Mouse (Mus musculus) liver, adult 2 months (tissue): ENCODE results near the gene Ano6. TPM values are rescaled to one million over a fixed set of nuclear protein-coding genes. Genes with fewer than 3 reads are reported as not detected.

Experiments used
- DNase-seq: peaks from one replicate; pipeline ENCODE4 v3.0.0-alpha.2; 2011; ENCODE audit warnings: low read depth, low spot score; ENCODE audit errors: extremely low read depth
- H3K27ac ChIP-seq: fragments of 200-500 bp; replicated peaks from 2 replicates; pipeline ENCODE4 v1.5.1; 2012; ENCODE audit warnings: low read depth, mild to moderate bottlenecking, control low read depth, inconsistent platforms, low read length; ENCODE audit not compliant: insufficient read depth
- H3K27me3 ChIP-seq: fragments of 200-500 bp; 2 replicates; pipeline ENCODE4 v1.6.1; 2012; ENCODE audit warnings: mild to moderate bottlenecking, moderate library complexity, low read length, inconsistent platforms; ENCODE audit not compliant: control insufficient read depth, insufficient read depth
- H3K36me3 ChIP-seq: fragments of 200-500 bp; 2 replicates; pipeline ENCODE4 v1.6.1; 2012; ENCODE audit warnings: low read length, inconsistent platforms; ENCODE audit not compliant: control insufficient read depth, insufficient read depth
- H3K4me1 ChIP-seq: fragments of 200-500 bp; 2 replicates; pipeline ENCODE4 v1.6.1; 2011; ENCODE audit warnings: low read length; ENCODE audit not compliant: control insufficient read depth, insufficient read depth
- H3K4me3 ChIP-seq: fragments of 200-500 bp; 2 replicates; pipeline ENCODE4 v1.5.1; 2011; ENCODE audit warnings: low read depth, mild to moderate bottlenecking, control low read depth, low read length, moderate library complexity; ENCODE audit not compliant: insufficient read depth
- H3K79me2 ChIP-seq: fragments of 200-500 bp; 2 replicates; pipeline ENCODE4 v1.6.1; 2012; ENCODE audit warnings: inconsistent platforms, mild to moderate bottlenecking, low read length, moderate library complexity; ENCODE audit not compliant: control insufficient read depth, insufficient read depth
- H3K9ac ChIP-seq: fragments of 200-500 bp; 2 replicates; pipeline ENCODE4 v1.6.1; 2012; ENCODE audit warnings: low read depth, mild to moderate bottlenecking, control low read depth, inconsistent platforms, low read length
- CTCF ChIP-seq: fragments of 200-500 bp; IDR thresholded peaks from 2 replicates; pipeline ENCODE4 v1.5.1; 2011; ENCODE audit warnings: low read depth, low read length, control low read depth
- POLR2A ChIP-seq: fragments of 200-500 bp; IDR thresholded peaks from 2 replicates; pipeline ENCODE4 v1.6.1; 2011; ENCODE audit warnings: low read length, control low read depth; ENCODE audit not compliant: insufficient read depth; ENCODE audit errors: extremely low read depth
- WGBS: fragments of 180-500 bp; shearing (Covaris S2); methylation state at CpG from one replicate; pipeline ENCODE4 v1.1.7; 2018; 5-methylcytosine and 5-hydroxymethylcytosine counted together
- polyA plus RNA-seq: library from polyadenylated mRNA; depleted of rRNA; stranded (reverse); fragments of >200 nt; gene quantifications from 2 replicates; pipeline ENCODE4 v1.2.3, GENCODE M21; 2012
- total RNA-seq: library from RNA; depleted of rRNA; stranded (reverse); fragments of >200 nt; gene quantifications from 2 replicates; pipeline ENCODE4 v1.2.3, GENCODE M21; 2014

Gene Ano6
- total and polyA plus RNA-seq, 2 experiments: 3.3 to 4.1 TPM

DNA sequence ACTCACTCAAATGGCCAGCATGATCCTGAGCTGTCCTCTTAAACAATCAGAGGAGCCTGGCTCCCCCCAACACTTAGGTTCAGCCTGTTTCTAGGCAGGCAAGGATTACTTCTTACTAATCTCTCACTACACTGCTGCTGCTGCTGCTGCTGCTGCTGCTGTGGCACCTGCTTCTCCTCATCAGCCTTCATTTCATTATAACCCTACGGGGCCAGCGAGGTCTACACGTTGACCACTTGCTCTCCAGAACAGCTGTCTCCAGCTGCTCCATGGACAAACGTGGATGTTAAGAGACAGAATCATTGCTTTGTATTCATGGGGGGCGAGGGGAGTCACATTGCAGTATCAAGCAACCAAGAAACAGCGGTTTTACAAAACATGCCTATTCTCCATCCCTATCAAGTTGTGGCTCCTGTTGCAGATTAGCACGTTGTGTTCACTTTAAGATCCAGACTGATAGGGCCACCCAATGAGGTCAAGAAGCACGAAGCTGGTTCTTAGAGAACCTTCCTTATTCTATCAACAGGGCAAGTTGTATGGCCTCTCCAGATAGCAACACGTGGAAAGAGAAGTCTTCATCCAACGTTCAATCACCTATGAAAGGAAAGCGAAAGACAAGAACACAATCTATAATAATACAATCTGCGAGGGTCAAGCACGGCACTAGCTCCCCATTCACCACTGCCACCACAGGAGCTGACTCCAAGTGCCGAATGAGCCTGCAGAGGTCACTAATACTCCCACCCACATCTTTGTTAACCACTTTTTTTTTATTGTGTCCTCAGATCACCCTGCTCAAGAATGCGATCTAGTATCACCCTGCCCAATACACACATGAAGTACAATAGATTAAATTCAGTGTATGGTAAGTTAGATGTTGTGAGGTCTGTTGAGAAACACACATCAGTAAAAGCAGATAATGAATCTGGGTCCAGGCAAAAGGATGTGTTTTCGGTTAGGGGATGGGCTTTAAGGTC is 43.4 kb upstream of the Ano6 start:
- WGBS: 89% methylated on average over 16 of the region's 16 CpGs
- peaks cover 13% of the 10 kb centered on the region for H3K4me1 ChIP-seq
- H3K36me3 ChIP-seq: no peaks in the 10 kb centered on the region
- no peak overlapping the region for H3K27ac ChIP-seq
- no peak for DNase-seq
- TF ChIP-seq POLR2A (no peak), CTCF (no peak)
- H3K79me2 ChIP-seq: no peaks in the 10 kb centered on the region
- no peak overlapping the region for H3K9ac ChIP-seq
- H3K4me3 ChIP-seq: no peak overlapping the region
- H3K27me3 ChIP-seq: no peaks in the 10 kb centered on the region

DNA sequence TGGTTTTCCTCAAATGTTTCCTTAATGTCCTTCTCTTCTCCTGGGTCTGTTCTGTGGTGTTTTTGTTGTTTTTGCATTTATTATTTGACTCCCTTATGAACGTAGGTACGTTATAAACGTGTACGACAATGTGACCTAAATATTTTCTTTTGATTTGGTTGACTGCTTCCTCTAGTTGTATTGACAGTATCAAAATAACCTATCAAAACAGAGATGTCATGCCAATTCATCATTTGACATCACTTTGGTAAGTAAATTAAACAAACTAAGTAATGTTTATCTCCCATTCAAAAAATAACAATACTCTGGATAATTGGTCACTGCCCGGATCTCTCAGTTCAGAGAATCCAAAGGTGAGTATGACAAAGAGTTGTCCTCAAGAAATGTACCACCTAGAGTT is 41.4 kb upstream of the Ano6 start:
- H3K27ac ChIP-seq: no peak overlapping the region
- H3K9ac ChIP-seq: no peak overlapping the region
- TF ChIP-seq POLR2A (no peak), CTCF (no peak)
- no peaks in the 10 kb centered on the region for H3K36me3 ChIP-seq
- no peaks in the 10 kb centered on the region for H3K79me2 ChIP-seq
- WGBS: 35% methylated on average over 5 of the region's 5 CpGs
- DNase-seq: peak; percentile 62
- H3K4me1 ChIP-seq: peaks cover 5% of the 10 kb centered on the region; the same call in 1 of the 2 replicates
- no peaks in the 10 kb centered on the region for H3K27me3 ChIP-seq
- H3K4me3 ChIP-seq: no peak overlapping the region

GRCm38 (mm10) chr15:95750038-95750437 is 40.6 kb upstream of the Ano6 start:
- TF ChIP-seq POLR2A (no peak), CTCF (no peak)
- no peaks in the 10 kb centered on the region for H3K36me3 ChIP-seq
- H3K79me2 ChIP-seq: no peaks in the 10 kb centered on the region
- 31% methylated on average over 21 of the region's 21 CpGs for WGBS
- H3K4me1 ChIP-seq: peaks cover 5% of the 10 kb centered on the region; the same call in 1 of the 2 replicates
- DNase-seq: peak; percentile 86
- no peaks in the 10 kb centered on the region for H3K27me3 ChIP-seq
- H3K27ac ChIP-seq: peak overlapping the region; percentile 85
- peak overlapping the region; percentile 42; the same call in 1 of the 2 replicates for H3K9ac ChIP-seq
- peak overlapping the region; percentile 13; the same call in 1 of the 2 replicates for H3K4me3 ChIP-seq

DNA sequence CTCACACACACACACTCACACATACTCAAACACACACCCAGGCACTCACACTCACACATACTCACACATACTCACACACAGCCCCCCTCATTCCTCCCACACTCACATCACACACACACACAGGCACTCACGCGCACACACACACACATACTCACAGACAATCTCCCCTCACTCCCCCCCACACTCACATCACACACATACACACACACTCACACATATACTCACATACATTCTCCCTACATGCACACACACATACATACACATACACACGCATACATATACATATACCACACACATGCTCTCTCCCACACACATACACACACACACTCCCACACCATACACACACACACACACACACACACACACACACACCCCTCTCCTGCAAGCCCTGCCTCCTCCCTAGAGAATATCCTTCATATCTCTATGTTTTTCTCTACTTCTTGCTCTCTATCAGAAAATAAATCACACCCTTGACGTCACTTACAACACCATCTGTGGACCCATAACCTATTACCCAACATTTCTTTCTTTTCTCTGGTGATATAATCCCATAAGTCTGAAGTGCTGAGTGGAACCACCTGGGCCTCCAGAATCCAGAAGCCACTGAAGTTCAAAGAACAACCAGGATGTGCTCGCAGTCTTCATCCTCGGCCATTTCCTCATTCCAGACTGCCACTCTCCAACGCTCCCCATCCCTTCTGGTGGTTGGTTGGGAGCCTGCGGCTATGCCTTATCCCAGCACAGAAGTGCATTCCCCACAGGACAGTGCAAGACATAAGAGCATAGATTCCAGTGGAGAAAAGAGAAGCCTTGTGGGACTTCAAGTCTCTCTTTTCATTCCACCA is 38.6 kb upstream of the Ano6 start:
- WGBS: 84% methylated on average over 8 of the region's 8 CpGs
- Histone ChIP-seq H3K9ac (no peak overlapping the region), H3K4me1 (peaks cover 5% of the 10 kb centered on the region; the same call in 1 of the 2 replicates), H3K36me3 (no peaks in the 10 kb centered on the region), H3K27me3 (no peaks in the 10 kb centered on the region), H3K4me3 (no peak overlapping the region), H3K79me2 (no peaks in the 10 kb centered on the region), H3K27ac (no peak overlapping the region)
- DNase-seq: no peak
- TF ChIP-seq POLR2A: no peak
- no peak for TF ChIP-seq CTCF

DNA sequence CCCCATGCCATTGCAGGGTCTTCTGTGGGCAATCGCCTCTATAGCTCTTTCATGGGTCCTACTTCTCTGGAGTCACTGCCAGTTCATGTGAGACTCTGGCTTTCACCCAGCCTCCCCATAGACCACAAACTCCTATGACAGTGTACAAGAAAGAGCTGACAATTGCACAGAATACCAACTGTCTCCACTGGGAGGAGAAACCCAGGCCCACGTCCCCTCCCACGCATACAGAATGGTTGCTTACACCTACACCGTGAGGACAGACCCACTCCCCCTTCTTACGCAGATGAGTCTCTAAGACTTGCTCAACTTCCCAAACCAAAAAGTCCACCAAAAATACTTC is 38.0 kb upstream of the Ano6 start:
- Histone ChIP-seq H3K27ac (no peak overlapping the region), H3K4me3 (no peak overlapping the region), H3K9ac (no peak overlapping the region), H3K36me3 (no peaks in the 10 kb centered on the region), H3K4me1 (peaks cover 5% of the 10 kb centered on the region; the same call in 1 of the 2 replicates), H3K79me2 (no peaks in the 10 kb centered on the region), H3K27me3 (no peaks in the 10 kb centered on the region)
- DNase-seq: no peak
- TF ChIP-seq CTCF (no peak), POLR2A (no peak)
- 94% methylated on average over 5 of the region's 5 CpGs for WGBS
